Mouse (Mus musculus) E14TG2a.4 (cell line): ENCODE data around the gene Fbxl5.

Experiments used
- H3K27me3 ChIP-seq: 2 replicates; pipeline ENCODE4 v1.6.1; 2014; ENCODE audit warnings: low read length, control low read depth; ENCODE audit not compliant: insufficient read depth
- H3K36me3 ChIP-seq: 2 replicates; pipeline ENCODE4 v1.6.1; 2014; ENCODE audit warnings: low read length, control low read depth; ENCODE audit not compliant: insufficient read depth
- H3K4me1 ChIP-seq: replicated peaks from 2 replicates; pipeline ENCODE4 v1.6.1; 2014; ENCODE audit warnings: low read depth, low read length, control low read depth
- H3K4me3 ChIP-seq: replicated peaks from 2 replicates; pipeline ENCODE4 v1.5.1; 2014; ENCODE audit warnings: mild to moderate bottlenecking, low read length
- H3K9me3 ChIP-seq: 2 replicates; pipeline ENCODE4 v1.6.1; 2014; ENCODE audit warnings: low read length, control low read depth
- CTCF ChIP-seq: conservative IDR thresholded peaks from 2 replicates; pipeline ENCODE4 v1.5.1; 2014; ENCODE audit warnings: low read length
- NANOG ChIP-seq: IDR thresholded peaks from 2 replicates; pipeline ENCODE4 v1.6.1; 2014; ENCODE audit warnings: borderline replicate concordance, low read length, mixed read lengths
- POU5F1 ChIP-seq: IDR thresholded peaks from 2 replicates; pipeline ENCODE4 v1.6.1; 2014; ENCODE audit warnings: low read length, borderline replicate concordance

The Fbxl5 gene

DNA sequence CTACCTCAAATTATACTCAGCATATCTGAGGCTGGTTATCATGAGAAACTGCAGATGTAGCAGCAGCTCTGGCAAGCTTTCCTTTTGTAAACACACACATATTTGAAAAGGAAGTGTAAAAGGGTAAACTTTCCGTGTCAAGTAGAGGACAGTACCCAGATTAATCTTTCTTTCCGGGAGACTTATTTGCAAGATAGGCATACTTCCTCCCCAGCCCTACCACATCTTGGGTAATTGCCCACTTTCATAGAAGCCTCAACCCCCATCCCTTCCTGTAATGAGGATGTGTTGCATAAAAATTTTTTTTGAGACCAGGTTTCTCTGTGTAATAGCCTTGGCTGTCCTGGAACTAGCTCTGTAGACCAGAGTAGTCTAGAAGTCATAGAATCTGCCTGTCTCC, 34.3 kb upstream of the Fbxl5 start:
- TF ChIP-seq POU5F1 = no peak
- H3K27me3 ChIP-seq = no peaks in the 10 kb centered on the region
- peaks cover 42% of the 10 kb centered on the region for H3K36me3 ChIP-seq
- peaks cover 11% of the 10 kb centered on the region for H3K4me1 ChIP-seq
- peaks cover 96% of the 10 kb centered on the region for H3K9me3 ChIP-seq
- H3K4me3 ChIP-seq = no peak overlapping the region

- no peak for TF ChIP-seq NANOG
- no peak for TF ChIP-seq CTCF
- TF ChIP-seq POU5F1 = no peak
- no peaks in the 10 kb centered on the region for H3K27me3 ChIP-seq
- H3K4me3 ChIP-seq = no peak overlapping the region
- peaks cover 34% of the 10 kb centered on the region for H3K36me3 ChIP-seq
- H3K4me1 ChIP-seq = no peaks in the 10 kb centered on the region
- peaks cover 87% of the 10 kb centered on the region for H3K9me3 ChIP-seq
Measured at GRCm38 (mm10) chr5:43853868-43854488, 32.5 kb upstream of the Fbxl5 start.

DNA sequence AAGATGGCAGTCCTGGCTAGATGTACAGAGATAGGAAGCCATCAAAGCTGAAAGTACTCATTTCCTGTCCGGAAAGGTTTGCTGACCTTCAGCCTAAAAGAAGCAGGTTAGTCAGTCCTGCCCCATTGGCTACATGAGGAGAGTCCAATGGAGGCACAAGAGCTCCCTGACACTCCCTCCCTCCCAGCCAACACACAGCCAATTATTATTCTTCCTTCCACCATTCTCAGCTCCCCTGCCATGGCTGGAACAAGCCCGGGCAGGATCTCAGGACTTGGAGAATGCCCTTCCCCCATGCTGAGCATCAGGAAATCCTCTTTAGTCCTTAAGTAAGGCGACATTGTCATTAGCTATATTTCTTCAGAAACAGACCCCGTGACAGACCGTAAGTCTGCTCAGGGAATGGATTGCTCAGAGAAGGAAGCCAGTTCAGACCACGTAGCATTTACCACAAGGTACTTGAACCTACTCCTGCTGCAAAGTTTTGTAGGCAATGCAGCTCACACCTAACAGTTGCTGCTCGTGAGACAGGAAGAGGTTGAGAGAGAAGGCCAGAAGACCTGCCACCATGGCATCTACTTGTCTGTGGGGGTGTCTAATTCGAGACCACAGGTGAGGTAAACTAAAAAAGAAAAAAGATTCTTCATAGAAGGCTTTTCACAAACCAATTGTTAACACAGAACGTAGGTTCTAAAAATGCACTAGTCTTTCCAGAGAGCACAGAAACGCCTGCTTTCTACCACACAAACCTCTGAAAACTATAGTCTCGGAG, 31.8 kb upstream of the Fbxl5 start:
- Histone ChIP-seq H3K27me3 (no peaks in the 10 kb centered on the region), H3K4me3 (no peak overlapping the region), H3K9me3 (peaks cover 84% of the 10 kb centered on the region), H3K4me1 (no peaks in the 10 kb centered on the region), H3K36me3 (peaks cover 29% of the 10 kb centered on the region)
- TF ChIP-seq CTCF (no peak), POU5F1 (no peak), NANOG (no peak; the same call in 1 of the 2 replicates)

DNA sequence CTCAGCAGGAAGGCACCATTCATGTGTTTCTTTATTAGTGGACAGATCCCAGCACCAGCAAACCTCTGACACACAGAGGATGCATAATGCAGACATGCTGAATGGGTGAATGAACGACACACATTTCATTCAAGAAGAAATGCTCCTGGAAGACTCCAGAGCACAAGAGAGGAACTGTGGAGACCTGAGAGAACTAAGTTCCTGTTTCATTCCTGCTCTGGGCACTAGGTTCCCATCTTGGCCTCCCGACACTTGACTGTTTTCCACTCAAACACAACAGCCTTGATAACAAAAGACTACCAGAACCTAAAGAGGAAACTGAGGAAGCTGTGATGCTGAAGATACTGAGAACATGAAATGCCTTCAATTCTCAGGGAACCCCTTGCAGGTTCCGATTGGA, 26.8 kb upstream of the Fbxl5 start:
- peaks cover 5% of the 10 kb centered on the region; the same call in 1 of the 2 replicates for H3K36me3 ChIP-seq
- H3K4me1 ChIP-seq = no peaks in the 10 kb centered on the region
- H3K27me3 ChIP-seq = no peaks in the 10 kb centered on the region
- H3K4me3 ChIP-seq = no peak overlapping the region
- TF ChIP-seq CTCF = no peak
- no peak for TF ChIP-seq POU5F1
- no peak for TF ChIP-seq NANOG
- H3K9me3 ChIP-seq = peaks cover 73% of the 10 kb centered on the region

GRCm38 (mm10) chr5:43847555-43847954, 26.1 kb upstream of the Fbxl5 start:
- Histone ChIP-seq H3K36me3 (no peaks in the 10 kb centered on the region), H3K4me1 (peaks cover 2% of the 10 kb centered on the region; the same call in 1 of the 2 replicates), H3K27me3 (no peaks in the 10 kb centered on the region), H3K9me3 (peaks cover 67% of the 10 kb centered on the region), H3K4me3 (no peak overlapping the region)
- TF ChIP-seq NANOG (no peak), CTCF (no peak), POU5F1 (no peak)

DNA sequence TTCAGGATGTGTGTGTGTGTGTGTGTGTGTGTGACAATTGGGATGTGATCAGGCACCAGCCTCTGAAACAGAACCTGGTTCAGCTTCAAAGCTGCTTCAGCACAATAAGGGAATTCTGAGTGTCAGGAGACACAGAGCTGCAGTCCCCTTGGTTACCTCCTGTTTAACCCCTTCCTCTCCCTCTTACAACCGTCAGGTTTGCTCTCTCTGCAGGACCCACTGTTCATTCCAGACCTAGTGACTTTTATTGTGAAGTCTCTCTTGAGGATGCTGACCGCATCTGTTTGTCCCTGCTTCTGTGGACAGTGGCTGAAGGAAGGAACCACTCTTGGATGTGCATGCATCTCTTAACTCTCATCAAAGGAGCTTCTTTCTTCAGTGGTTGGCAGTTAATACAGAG, 24.8 kb upstream of the Fbxl5 start:
- Histone ChIP-seq H3K27me3 (no peaks in the 10 kb centered on the region), H3K4me3 (no peak overlapping the region), H3K4me1 (peaks cover 4% of the 10 kb centered on the region; the same call in 1 of the 2 replicates), H3K9me3 (peaks cover 65% of the 10 kb centered on the region), H3K36me3 (no peaks in the 10 kb centered on the region)
- TF ChIP-seq NANOG (no peak), CTCF (no peak), POU5F1 (no peak)

DNA sequence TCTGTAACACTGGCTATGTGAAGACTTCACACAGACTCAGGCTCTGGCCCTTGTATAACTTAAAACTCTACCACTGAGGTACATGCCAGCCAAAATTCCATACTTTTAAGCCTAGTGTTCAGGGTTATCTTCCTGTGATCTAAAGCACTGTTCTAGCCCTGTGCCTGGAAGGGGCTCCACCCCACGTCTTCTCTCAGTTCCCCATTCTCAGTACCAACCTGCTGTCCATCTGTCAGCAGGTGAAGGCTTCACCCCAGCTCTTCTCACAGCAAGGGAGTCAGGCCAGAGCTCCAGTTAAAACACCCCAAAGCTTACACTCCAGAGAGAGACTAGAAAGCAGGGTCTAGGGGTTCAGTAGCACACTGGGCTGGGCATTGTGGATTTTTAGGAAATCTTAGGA, 24.2 kb upstream of the Fbxl5 start:
- H3K27me3 ChIP-seq = no peaks in the 10 kb centered on the region
- peaks cover 4% of the 10 kb centered on the region; the same call in 1 of the 2 replicates for H3K4me1 ChIP-seq
- peaks cover 62% of the 10 kb centered on the region for H3K9me3 ChIP-seq
- H3K36me3 ChIP-seq = no peaks in the 10 kb centered on the region
- H3K4me3 ChIP-seq = no peak overlapping the region
- no peak for TF ChIP-seq POU5F1
- TF ChIP-seq NANOG = no peak
- TF ChIP-seq CTCF = no peak

DNA sequence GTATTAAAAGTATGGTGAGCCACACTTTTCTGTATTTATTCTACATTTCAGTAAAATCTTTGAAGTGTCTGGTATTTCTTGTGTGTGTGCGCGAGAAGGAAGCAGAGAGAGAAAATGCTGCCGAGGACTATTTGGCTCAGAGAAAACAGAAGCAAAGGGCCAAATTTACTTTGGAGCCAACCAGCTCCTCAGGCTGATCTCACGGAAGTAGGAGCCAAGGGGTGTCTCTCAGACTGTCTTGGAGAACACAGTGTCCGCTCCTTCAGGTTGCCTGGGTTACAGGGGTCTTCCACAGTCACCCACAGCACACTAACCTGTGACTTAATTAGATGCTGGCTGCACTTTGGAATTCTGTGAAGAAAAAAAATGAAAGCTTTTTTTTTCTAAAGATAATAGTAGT, 23.6 kb upstream of the Fbxl5 start:
- TF ChIP-seq POU5F1 (no peak), CTCF (no peak), NANOG (no peak)
- H3K4me1 ChIP-seq = peaks cover 4% of the 10 kb centered on the region; the same call in 1 of the 2 replicates
- peaks cover 65% of the 10 kb centered on the region for H3K9me3 ChIP-seq

More for the DNA sequence above, 23.6 kb upstream of the Fbxl5 start:
- Histone ChIP-seq H3K36me3 (no peaks in the 10 kb centered on the region), H3K27me3 (no peaks in the 10 kb centered on the region), H3K4me3 (no peak overlapping the region)
